Mouse (Mus musculus) C2C12 (cell line): Measurements from ENCODE around the gene Olfr705. TPM values are rescaled to one million over a fixed set of nuclear protein-coding genes. Genes with fewer than 3 reads are reported as not detected.
"Not testable (repeated sequence)": the region's sequence is repeated elsewhere in the genome, so short reads cannot be mapped to it uniquely, and the experiment has no call there.

Source experiments
- H3K27me3 ChIP-seq: one replicate; pipeline ENCODE4 v1.6.1; 2011; ENCODE audit not compliant: control insufficient read depth, insufficient read depth, insufficient read length
- H3K36me3 ChIP-seq: one replicate; pipeline ENCODE4 v1.6.1; 2011; ENCODE audit not compliant: control insufficient read depth, insufficient read depth
- H3K4me3 ChIP-seq: one replicate; pipeline ENCODE4 v1.5.1; 2011; ENCODE audit warnings: mild to moderate bottlenecking, control low read depth; ENCODE audit not compliant: poor library complexity, insufficient read depth, severe bottlenecking
- H3K79me2 ChIP-seq: one replicate; pipeline ENCODE4 v1.6.1; 2011; ENCODE audit not compliant: control insufficient read depth, insufficient read depth
- H3K79me3 ChIP-seq: one replicate; pipeline ENCODE4 v1.6.1; 2011; ENCODE audit warnings: low read depth, control low read depth
- H3ac ChIP-seq: one replicate; pipeline ENCODE3; 2011; ENCODE audit warnings: low read depth; ENCODE audit not compliant: control insufficient read depth, insufficient read length
- CEBPB ChIP-seq: IDR thresholded peaks from one replicate; pipeline ENCODE4 v1.6.1; 2011; ENCODE audit warnings: low read depth, mild to moderate bottlenecking, control low read depth, moderate library complexity
- CTCF ChIP-seq: IDR thresholded peaks from one replicate; pipeline ENCODE4 v1.5.1; 2011; ENCODE audit not compliant: control insufficient read depth, insufficient read depth, insufficient read length
- FOSL1 ChIP-seq: IDR thresholded peaks from one replicate; pipeline ENCODE4 v1.8.0; 2011; ENCODE audit warnings: mild to moderate bottlenecking, low read length; ENCODE audit not compliant: poor library complexity, insufficient read depth, severe bottlenecking
- MAX ChIP-seq: IDR thresholded peaks from one replicate; pipeline ENCODE4 v1.6.1; 2011; ENCODE audit warnings: mild to moderate bottlenecking, control low read depth
- MYOD1 ChIP-seq: IDR thresholded peaks from one replicate; pipeline ENCODE4 v1.6.1; 2011; ENCODE audit warnings: low read depth; ENCODE audit not compliant: control insufficient read depth, insufficient read length
- MYOG ChIP-seq: IDR thresholded peaks from one replicate; pipeline ENCODE4 v1.6.1; 2011; ENCODE audit not compliant: control insufficient read depth, insufficient read length; ENCODE audit errors: extremely low read depth
- USF1 ChIP-seq: IDR thresholded peaks from one replicate; pipeline ENCODE4 v1.6.1; 2011; ENCODE audit warnings: low read depth, mild to moderate bottlenecking, control low read depth, moderate library complexity
- long read RNA-seq, 2 experiments: library from polyadenylated mRNA; unstranded; transcript quantifications; one replicate each; pipeline ENCODE4 v2.0.0; 2019 to 2020
- polyA plus RNA-seq: library from polyadenylated mRNA; unstranded; fragments of >200 nt; fragmentation: generic; extraction: Trizol; gene quantifications from one replicate; pipeline ENCODE4 v1.2.1, GENCODE M21; 2012; ENCODE audit warnings: missing spikeins

The Olfr705 gene
- not detected for polyA plus RNA-seq
- long read RNA-seq, experiment 1 = 0 reads
- long read RNA-seq, experiment 2 = 0 reads

- no peaks in the 10 kb centered on the region for H3K36me3 ChIP-seq
- TF ChIP-seq FOSL1 = no peak
- no peak for TF ChIP-seq CTCF
- no peak for TF ChIP-seq MYOD1
- no peak for TF ChIP-seq USF1
- no peak for TF ChIP-seq CEBPB
- TF ChIP-seq MYOG = no peak
- TF ChIP-seq MAX = no peak
- H3K79me2 ChIP-seq = no peaks in the 10 kb centered on the region
- H3ac ChIP-seq = no peak within 1 kb of the TSS
- no peak within 1 kb of the TSS for H3K4me3 ChIP-seq
- no peaks in the 10 kb centered on the region for H3K27me3 ChIP-seq
- H3K79me3 ChIP-seq = no peaks in the 10 kb centered on the region
These were observed at the start of gene Olfr705 for GRCm38 (mm10) chr7:106876791-106877190. TSS of gene Olfr705 (minus strand) at chr7:106876891.

- not testable (repeated sequence) for H3K4me3 ChIP-seq, H3K27me3 ChIP-seq, H3ac ChIP-seq, H3K79me3 ChIP-seq, H3K79me2 ChIP-seq, H3K36me3 ChIP-seq
These were observed 44.3 kb upstream of the Olfr705 start for GRCm38 (mm10) chr7:106920961-106921360.

- Histone ChIP-seq H3K36me3 (no peaks in the 10 kb centered on the region), H3K79me2 (no peaks in the 10 kb centered on the region), H3K79me3 (no peaks in the 10 kb centered on the region), H3K4me3 (no peak within 1 kb of the TSS), H3ac (no peak within 1 kb of the TSS), H3K27me3 (no peaks in the 10 kb centered on the region)
- no peak for TF ChIP-seq MYOG
- no peak for TF ChIP-seq CTCF
- TF ChIP-seq MAX = no peak
- no peak for TF ChIP-seq USF1
- TF ChIP-seq FOSL1 = no peak
- no peak for TF ChIP-seq MYOD1
- no peak for TF ChIP-seq CEBPB
These were observed 31.0 kb upstream of the Olfr705 start, which contains the start of gene Olfr1532-ps1 for GRCm38 (mm10) chr7:106907676-106908075. TSS of gene Olfr1532-ps1 (plus strand) at chr7:106908001.

- not testable (repeated sequence) for H3K79me2 ChIP-seq, H3K79me3 ChIP-seq, H3ac ChIP-seq, H3K36me3 ChIP-seq, H3K27me3 ChIP-seq, H3K4me3 ChIP-seq
These were observed 24.4 kb upstream of the Olfr705 start, which contains the start of gene Olfr707 for GRCm38 (mm10) chr7:106901141-106901540. TSS of gene Olfr707 (minus strand) at chr7:106901241.

- TF ChIP-seq USF1 (no peak), MAX (no peak), CTCF (no peak), FOSL1 (no peak), CEBPB (no peak), MYOD1 (no peak), MYOG (no peak)
- no peak within 1 kb of the TSS for H3ac ChIP-seq
- no peaks in the 10 kb centered on the region for H3K36me3 ChIP-seq
- no peaks in the 10 kb centered on the region for H3K27me3 ChIP-seq
- no peaks in the 10 kb centered on the region for H3K79me3 ChIP-seq
- no peaks in the 10 kb centered on the region for H3K79me2 ChIP-seq
- H3K4me3 ChIP-seq = no peak within 1 kb of the TSS
These were observed 11.4 kb upstream of the Olfr705 start, which contains the start of gene Olfr706 for GRCm38 (mm10) chr7:106888062-106888461. TSS of gene Olfr706 (minus strand) at chr7:106888162.

- H3K27me3 ChIP-seq = no peaks in the 10 kb centered on the region
- H3K36me3 ChIP-seq = no peaks in the 10 kb centered on the region
- H3K79me2 ChIP-seq = no peaks in the 10 kb centered on the region
- no peaks in the 10 kb centered on the region for H3K79me3 ChIP-seq
- H3ac ChIP-seq = no peak within 1 kb of the TSS
- no peak within 1 kb of the TSS for H3K4me3 ChIP-seq
- no peak for TF ChIP-seq MAX
These were observed 13.8 kb downstream of the Olfr705 start, which contains the start of gene Olfr704 for GRCm38 (mm10) chr7:106862885-106863284. TSS of gene Olfr704 (plus strand) at chr7:106863185.

- no peaks in the 10 kb centered on the region for H3K27me3 ChIP-seq
- no peak within 1 kb of the TSS for H3ac ChIP-seq
- H3K4me3 ChIP-seq = no peak within 1 kb of the TSS
- TF ChIP-seq MAX (no peak), FOSL1 (no peak), MYOD1 (no peak), CEBPB (no peak), CTCF (no peak), USF1 (no peak), MYOG (no peak)
- no peaks in the 10 kb centered on the region for H3K79me2 ChIP-seq
- H3K36me3 ChIP-seq = no peaks in the 10 kb centered on the region
- H3K79me3 ChIP-seq = no peaks in the 10 kb centered on the region
These were observed 33.6 kb downstream of the Olfr705 start, which contains the start of gene Olfr703 for GRCm38 (mm10) chr7:106843060-106843459. TSS of gene Olfr703 (plus strand) at chr7:106843360.
